Mouse (Mus musculus): ENCODE measurements around the gene Rpp25. TPM values are rescaled to one million over a fixed set of nuclear protein-coding genes. Genes with fewer than 3 reads are reported as not detected.

Gene Rpp25
- polyA plus RNA-seq, 1 experiment from 2014 or later: 0.77 TPM

GRCm38 (mm10) chr9:57497236-57497635 lies 6.6 kb upstream of the Rpp25 start:
- Histone ChIP-seq H3K36me3 (no peaks in the 10 kb centered on the region), H3K4me3 (replicated peaks) (no peak overlapping the region), H3K4me1 (replicated peaks) (no peaks in the 10 kb centered on the region; the same call in 1 of the 2 replicates), H3K4me2 (no peak overlapping the region), H3K9me3 (replicated peaks) (no peaks in the 10 kb centered on the region), H3K27ac (no peak overlapping the region), H3K27me3 (peaks cover 63% of the 10 kb centered on the region), H3K9ac (no peak overlapping the region)
- ATAC-seq (ENCODE audit: low read depth): no peak
- no peak for DNase-seq
- 55% methylated on average over 5 of the region's 5 CpGs for WGBS (ENCODE audit: insufficient replicate concordance)

- Histone ChIP-seq H3K27me3 (peaks cover 76% of the 10 kb centered on the region), H3K4me1 (replicated peaks) (peaks cover 7% of the 10 kb centered on the region), H3K9ac (no peak overlapping the region), H3K9me3 (replicated peaks) (no peaks in the 10 kb centered on the region), H3K27ac (no peak overlapping the region), H3K36me3 (no peaks in the 10 kb centered on the region), H3K4me2 (no peak overlapping the region), H3K4me3 (replicated peaks) (no peak overlapping the region)
- DNase-seq (no peak), ATAC-seq (ENCODE audit: low read depth) (no peak)
- WGBS (ENCODE audit: insufficient replicate concordance): 62% methylated on average over 7 of the region's 7 CpGs
Measured at GRCm38 (mm10) chr9:57498536-57498935, 5.3 kb upstream of the Rpp25 start.

GRCm38 (mm10) chr9:57501452-57501851 lies 2.4 kb upstream of the Rpp25 start:
- H3K27me3 ChIP-seq: peaks cover 97% of the 10 kb centered on the region
- no peaks in the 10 kb centered on the region for H3K9me3 ChIP-seq (replicated peaks)
- DNase-seq: no peak
- ATAC-seq (ENCODE audit: low read depth): no peak
- H3K9ac ChIP-seq: no peak overlapping the region
- no peak overlapping the region for H3K27ac ChIP-seq
- no peaks in the 10 kb centered on the region for H3K36me3 ChIP-seq
- no peak overlapping the region for H3K4me3 ChIP-seq (replicated peaks)
- H3K4me1 ChIP-seq (replicated peaks): peaks cover 36% of the 10 kb centered on the region
- H3K4me2 ChIP-seq: no peak overlapping the region
- 16% methylated on average over 13 of the region's 13 CpGs for WGBS (ENCODE audit: insufficient replicate concordance)

GRCm38 (mm10) chr9:57501861-57502260 lies 2.0 kb upstream of the Rpp25 start:
- DNase-seq (no peak), ATAC-seq (ENCODE audit: low read depth) (no peak)
- Histone ChIP-seq H3K9me3 (replicated peaks) (no peaks in the 10 kb centered on the region), H3K9ac (no peak overlapping the region), H3K4me2 (no peak overlapping the region), H3K4me3 (replicated peaks) (no peak overlapping the region), H3K27me3 (peaks cover 99% of the 10 kb centered on the region), H3K27ac (no peak overlapping the region), H3K36me3 (no peaks in the 10 kb centered on the region), H3K4me1 (replicated peaks) (peaks cover 40% of the 10 kb centered on the region)
- WGBS (ENCODE audit: insufficient replicate concordance): 6% methylated on average over 20 of the region's 20 CpGs

- 7% methylated on average over 23 of the region's 23 CpGs for WGBS (ENCODE audit: insufficient replicate concordance)
- H3K9me3 ChIP-seq (replicated peaks): no peaks in the 10 kb centered on the region
- H3K27me3 ChIP-seq: peaks cover 94% of the 10 kb centered on the region
- H3K4me2 ChIP-seq: peak overlapping the region; percentile 69
- H3K9ac ChIP-seq: no peak overlapping the region
- DNase-seq (no peak), ATAC-seq (ENCODE audit: low read depth) (no peak)
- peaks cover 45% of the 10 kb centered on the region for H3K4me1 ChIP-seq (replicated peaks)
- peak overlapping the region; percentile 50 for H3K4me3 ChIP-seq (replicated peaks)
- H3K27ac ChIP-seq: no peak overlapping the region
- H3K36me3 ChIP-seq: no peaks in the 10 kb centered on the region
Measured at GRCm38 (mm10) chr9:57502911-57503621, 760 bp upstream of the Rpp25 start.

- DNase-seq (no peak), ATAC-seq (ENCODE audit: low read depth) (no peak)
- Histone ChIP-seq H3K9me3 (replicated peaks) (no peaks in the 10 kb centered on the region), H3K27ac (no peak overlapping the region), H3K36me3 (no peaks in the 10 kb centered on the region), H3K27me3 (peaks cover 88% of the 10 kb centered on the region), H3K4me3 (replicated peaks) (peak overlapping the region; percentile 50), H3K9ac (peak overlapping the region; percentile 9; the same call in 1 of the 2 replicates), H3K4me1 (replicated peaks) (peaks cover 45% of the 10 kb centered on the region), H3K4me2 (peak overlapping the region; percentile 69)
- WGBS (ENCODE audit: insufficient replicate concordance): 1% methylated on average over 34 of the region's 34 CpGs
Measured at GRCm38 (mm10) chr9:57504381-57504700, 515 bp downstream of the Rpp25 start.

- Histone ChIP-seq H3K4me3 (replicated peaks) (peak overlapping the region; percentile 50; the same call in 1 of the 2 replicates), H3K9me3 (replicated peaks) (no peaks in the 10 kb centered on the region), H3K27me3 (peaks cover 85% of the 10 kb centered on the region), H3K27ac (no peak overlapping the region), H3K4me2 (peak overlapping the region; percentile 69), H3K36me3 (no peaks in the 10 kb centered on the region), H3K9ac (no peak overlapping the region), H3K4me1 (replicated peaks) (peaks cover 48% of the 10 kb centered on the region)
- 39% methylated on average over 10 of the region's 10 CpGs for WGBS (ENCODE audit: insufficient replicate concordance)
- ATAC-seq (ENCODE audit: low read depth) (no peak), DNase-seq (no peak)
Measured at GRCm38 (mm10) chr9:57504891-57505290, 1.1 kb downstream of the Rpp25 start.

- H3K27me3 ChIP-seq: peaks cover 85% of the 10 kb centered on the region
- H3K4me3 ChIP-seq (replicated peaks): 0 out of 2 replicates have a peak overlapping the region, but pooled peaks have one; percentile 7
- H3K4me1 ChIP-seq (replicated peaks): peaks cover 52% of the 10 kb centered on the region
- peak; percentile 86 for DNase-seq
- H3K4me2 ChIP-seq: peak overlapping the region; percentile 37
- H3K9me3 ChIP-seq (replicated peaks): no peaks in the 10 kb centered on the region
- H3K27ac ChIP-seq: 0 out of 2 replicates have a peak overlapping the region, but pooled peaks have one; percentile 18
- no peaks in the 10 kb centered on the region for H3K36me3 ChIP-seq
- WGBS (ENCODE audit: insufficient replicate concordance): under 1% methylated on average over 8 of the region's 8 CpGs
- ATAC-seq (ENCODE audit: low read depth): peak; percentile 99
- no peak overlapping the region for H3K9ac ChIP-seq
Measured at GRCm38 (mm10) chr9:57505700-57506099, 1.9 kb downstream of the Rpp25 start.

GRCm38 (mm10) chr9:57510577-57510976 lies 6.8 kb downstream of the Rpp25 start:
- no peak overlapping the region for H3K4me3 ChIP-seq (replicated peaks)
- no peak overlapping the region for H3K4me2 ChIP-seq
- H3K9ac ChIP-seq: no peak overlapping the region
- H3K4me1 ChIP-seq (replicated peaks): peaks cover 25% of the 10 kb centered on the region
- no peaks in the 10 kb centered on the region for H3K9me3 ChIP-seq (replicated peaks)
- H3K36me3 ChIP-seq: no peaks in the 10 kb centered on the region
- 37% methylated on average over 2 of the region's 2 CpGs for WGBS (ENCODE audit: insufficient replicate concordance)
- H3K27ac ChIP-seq: no peak overlapping the region
- H3K27me3 ChIP-seq: peaks cover 43% of the 10 kb centered on the region
- no peak for DNase-seq
- no peak for ATAC-seq (ENCODE audit: low read depth)

- H3K27ac ChIP-seq: no peak overlapping the region
- no peak overlapping the region for H3K4me2 ChIP-seq
- ATAC-seq (ENCODE audit: low read depth): no peak
- DNase-seq: peak; percentile 51
- H3K36me3 ChIP-seq: no peaks in the 10 kb centered on the region
- H3K27me3 ChIP-seq: peaks cover 6% of the 10 kb centered on the region; the same call in 1 of the 2 replicates
- no peaks in the 10 kb centered on the region for H3K9me3 ChIP-seq (replicated peaks)
- WGBS (ENCODE audit: insufficient replicate concordance): 4% methylated on average over 3 of the region's 3 CpGs
- H3K4me1 ChIP-seq (replicated peaks): peaks cover 11% of the 10 kb centered on the region
- no peak overlapping the region for H3K4me3 ChIP-seq (replicated peaks)
- no peak overlapping the region for H3K9ac ChIP-seq
Measured at GRCm38 (mm10) chr9:57517113-57517512, 13.3 kb downstream of the Rpp25 start.

GRCm38 (mm10) chr9:57520375-57521055 lies 16.7 kb downstream of the Rpp25 start:
- no peaks in the 10 kb centered on the region for H3K27me3 ChIP-seq
- DNase-seq: no peak

More at GRCm38 (mm10) chr9:57520375-57521055, 16.7 kb downstream of the Rpp25 start:
- Histone ChIP-seq H3K4me1 (replicated peaks) (peaks cover 43% of the 10 kb centered on the region), H3K9ac (peak overlapping the region; percentile 69), H3K4me3 (replicated peaks) (peak overlapping the region; percentile 93), H3K4me2 (peak overlapping the region; percentile 82), H3K27ac (peak overlapping the region; percentile 64), H3K9me3 (replicated peaks) (no peaks in the 10 kb centered on the region), H3K36me3 (no peaks in the 10 kb centered on the region)
- ATAC-seq (ENCODE audit: low read depth): peak; percentile 10
- 26% methylated on average over 16 of the region's 16 CpGs for WGBS (ENCODE audit: insufficient replicate concordance)
